28 mouse cellular contexts compared by ENCODE assay signal in genomic region chr2:168085621-168086265, GRCm38 (mm10). TPM values are rescaled to one million over a fixed set of nuclear protein-coding genes. Genes with fewer than 3 reads are reported as not detected.
DNase-seq lines count a peak whose midpoint lies in the region; ATAC-seq lines count a peak whose summit lies in the region.
"Had no signal": no experiment of that assay in that cellular context is flagged by ENCODE, and none has a peak within 500 bp of the region (broad histone marks: within the 10 kb centered on the region; RNA-seq: fewer than 3 reads in every experiment).

No protein-coding gene starts in this region.

- peaks cover 10% of the 10 kb centered on the region; the same call in 1 of the 2 replicates for H3K27me3 ChIP-seq in kidney, embryonic 16.5 days (ENCODE audit: insufficient read depth, low read length)
- peaks cover 15% of the 10 kb centered on the region for H3K27me3 ChIP-seq in hindbrain, embryonic 13.5 days
- H3K27me3 ChIP-seq: heart, embryonic 12.5 days had no signal

- no peak overlapping the region for H3K4me3 ChIP-seq in kidney, embryonic 16.5 days (ENCODE audit: low read length)
- no peak overlapping the region for H3K4me3 ChIP-seq in hindbrain, embryonic 13.5 days
- H3K4me3 ChIP-seq: embryonic facial prominence, embryonic 13.5 days; erythroblast, embryonic 14.5 days; heart, embryonic 12.5 days; hindbrain, embryonic 10.5 days; left cerebral cortex, adult 2 months; limb, embryonic 15.5 days; midbrain, embryonic 12.5 days had no signal

- no peaks in the 10 kb centered on the region for H3K36me3 ChIP-seq in kidney, embryonic 16.5 days (ENCODE audit: insufficient read depth, low read length)
- peaks cover 18% of the 10 kb centered on the region for H3K36me3 ChIP-seq in hindbrain, embryonic 13.5 days
- H3K36me3 ChIP-seq: embryonic facial prominence, embryonic 13.5 days; limb, embryonic 15.5 days had no signal

- ATAC-seq in kidney, embryonic 16.5 days (ENCODE audit: low FRiP score, low TSS enrichment) = no peak
- ATAC-seq in hindbrain, embryonic 13.5 days (ENCODE audit: low FRiP score) = no peak
- ATAC-seq: forebrain, postnatal 0 days had no signal

- H3K27ac ChIP-seq in kidney, embryonic 16.5 days (ENCODE audit: low read length) = peak overlapping the region; percentile 37; the same call in 1 of the 2 replicates
- no peak overlapping the region for H3K27ac ChIP-seq in hindbrain, embryonic 13.5 days
- H3K27ac ChIP-seq: embryonic facial prominence, embryonic 13.5 days; hindbrain, embryonic 10.5 days; left cerebral cortex, adult 2 months; limb, embryonic 15.5 days; midbrain, embryonic 12.5 days had no signal

- H3K4me1 ChIP-seq in kidney, embryonic 16.5 days (ENCODE audit: insufficient read depth, low read length) = peaks cover 18% of the 10 kb centered on the region; the same call in 1 of the 2 replicates
- peaks cover 20% of the 10 kb centered on the region for H3K4me1 ChIP-seq in hindbrain, embryonic 13.5 days (replicated peaks)

- WGBS in kidney, embryonic 16.5 days = 62% methylated on average over 10 of the region's 10 CpGs
- 73% methylated on average over 10 of the region's 10 CpGs for WGBS in hindbrain, embryonic 13.5 days

- H3K9me3 ChIP-seq in kidney, embryonic 16.5 days (ENCODE audit: low read length) = no peaks in the 10 kb centered on the region
- no peaks in the 10 kb centered on the region for H3K9me3 ChIP-seq in hindbrain, embryonic 13.5 days
- H3K9me3 ChIP-seq: embryonic facial prominence, embryonic 13.5 days; heart, embryonic 12.5 days; hindbrain, embryonic 10.5 days; limb, embryonic 15.5 days; midbrain, embryonic 12.5 days had no signal

- H3K9ac ChIP-seq in kidney, embryonic 16.5 days (replicated peaks; ENCODE audit: low read length) = no peak overlapping the region
- no peak overlapping the region for H3K9ac ChIP-seq in hindbrain, embryonic 13.5 days
- H3K9ac ChIP-seq: embryonic facial prominence, embryonic 13.5 days; forebrain, postnatal 0 days; heart, embryonic 12.5 days; limb, embryonic 15.5 days; midbrain, embryonic 12.5 days had no signal

- DNase-seq in cerebellum, adult 11-12 months = peak; percentile 39
- no peak for DNase-seq in cerebellum, adult 8-10 months
- no peak for DNase-seq in kidney, postnatal 36 days
- DNase-seq in urinary bladder, postnatal 36 days (ENCODE audit: low spot score in 2 of 2) = peak; percentile 37 to 45
- no peak for DNase-seq in urinary bladder, postnatal 10 days (ENCODE audit: low spot score)
- DNase-seq in adrenal gland, postnatal 25 days = no peak
- DNase-seq: adrenal gland, postnatal 14 days; embryo, embryonic 11 days; forebrain, postnatal 0 days; gastrocnemius, postnatal 25 days; heart, adult 18-20 months; heart, postnatal 10 days; kidney, adult 9 months; left cerebral cortex, postnatal 4 days; lung, postnatal 10 days; right cerebral cortex, postnatal 14 days; spleen, adult 18-20 months; thymus, postnatal 36 days had no signal

- H3K4me2 ChIP-seq in kidney, embryonic 16.5 days (replicated peaks; ENCODE audit: low read depth, low read length) = no peak overlapping the region
- H3K4me2 ChIP-seq in hindbrain, embryonic 13.5 days = no peak overlapping the region
- H3K4me2 ChIP-seq: embryonic facial prominence, embryonic 13.5 days; heart, embryonic 12.5 days; limb, embryonic 15.5 days; midbrain, embryonic 12.5 days had no signal

RNA-seq across cellular contexts. Expression of gene Pard6b, which starts 4.9 kb away (rescaled TPM):
- polyA plus RNA-seq in kidney, embryonic 16.5 days (2015; fragmentation: Nextera tagmentation; extraction: Ambion mirVana) = 20.0 and 23.9 TPM in 2 replicates
- polyA plus RNA-seq in hindbrain, embryonic 13.5 days (2015; fragmentation: Nextera tagmentation; extraction: Ambion mirVana) = 7.5 and 7.9 TPM in 2 replicates
- 1.6 and 2.3 TPM in 2 replicates for total RNA-seq in adrenal gland, postnatal 25 days (2021)
- total RNA-seq: monocyte, adult 5-6 weeks had no signal

Comparison
In these comparisons a context has a peak if more than half of its experiments do, and no peak if none do; other contexts are left out.
1. DNase-seq: peak in cerebellum, adult 11-12 months (single experiment) and urinary bladder, postnatal 36 days (2 of 2); none in cerebellum, adult 8-10 months (single experiment), kidney, postnatal 36 days (0 of 2), urinary bladder, postnatal 10 days (single experiment) and adrenal gland, postnatal 25 days (single experiment).